Mouse (Mus musculus): ENCODE results near the gene Prrt4.
A peak's percentile ranks its signal among the peaks of the same experiment; 100 is the strongest.

GRCm38 (mm10) chr6:29198309-29199222, 19.2 kb upstream of the Prrt4 start:
- TF ChIP-seq CTCF (IDR thresholded peaks at IDR 0.05; ENCODE audit: low read depth) (peak; percentile 88), EP300 (IDR thresholded peaks at IDR 0.05; ENCODE audit: low read depth) (no peak)

All from liver, postnatal 0 days (tissue).